Mouse (Mus musculus) G1E (cell line): ENCODE results near the gene Trpm5. TPM values are rescaled to one million over a fixed set of nuclear protein-coding genes. Genes with fewer than 3 reads are reported as not detected.

ENCODE experiments used
- ATAC-seq: 2 replicates; pipeline ENCODE4 v1.8.0; 2016; ENCODE audit warnings: mild to moderate bottlenecking; ENCODE audit not compliant: insufficient number of reproducible peaks, poor library complexity, low FRiP score, severe bottlenecking; ENCODE audit errors: extremely low read depth
- DNase-seq: peaks from one replicate; pipeline ENCODE4 v3.0.0; 2012; ENCODE audit warnings: low spot score
- H3K27me3 ChIP-seq: 2 replicates; pipeline ENCODE4 v1.6.1; 2012; ENCODE audit warnings: mild to moderate bottlenecking, low read length, inconsistent platforms; ENCODE audit not compliant: insufficient read depth
- H3K36me3 ChIP-seq: replicated peaks from 2 replicates; pipeline ENCODE3; 2012; ENCODE audit warnings: mild to moderate bottlenecking, inconsistent platforms
- H3K4me1 ChIP-seq: 2 replicates; pipeline ENCODE4 v1.6.1; 2012; ENCODE audit warnings: low read depth, low read length, inconsistent platforms, mixed read lengths; ENCODE audit not compliant: insufficient read depth
- H3K4me3 ChIP-seq: 2 replicates; pipeline ENCODE4 v1.5.1; 2012; ENCODE audit warnings: low read depth, mild to moderate bottlenecking, inconsistent platforms, low read length, moderate library complexity, mixed read lengths
- H3K9me3 ChIP-seq: replicated peaks from 2 replicates; pipeline ENCODE4 v1.6.1; 2012; ENCODE audit warnings: inconsistent platforms
- CTCF ChIP-seq: IDR thresholded peaks from 2 replicates; pipeline ENCODE4 v1.5.1; 2012; ENCODE audit warnings: low read depth, low read length, inconsistent platforms, mixed read lengths
- GATA1 ChIP-seq: IDR thresholded peaks from 2 replicates; pipeline ENCODE4 v1.6.1; 2012; ENCODE audit warnings: borderline replicate concordance, low read length, inconsistent platforms, mixed read lengths
- GATA2 ChIP-seq: IDR thresholded peaks from 2 replicates; pipeline ENCODE4 v1.6.1; 2012; ENCODE audit warnings: low read depth, low read length, inconsistent platforms, borderline replicate concordance
- POLR2AphosphoS5 ChIP-seq: IDR thresholded peaks from 2 replicates; pipeline ENCODE4 v1.6.1; 2012; ENCODE audit warnings: low read depth, low read length, inconsistent platforms; ENCODE audit not compliant: insufficient replicate concordance
- TAL1 ChIP-seq: conservative IDR thresholded peaks from 2 replicates; pipeline ENCODE4 v1.6.1; 2012; ENCODE audit warnings: low read depth, low read length, inconsistent platforms, mixed read lengths
- polyA plus RNA-seq: library from polyadenylated mRNA; stranded (reverse); fragments of >175 nt; gene quantifications from 2 replicates; pipeline ENCODE4 v1.2.3, GENCODE M21; 2012
- total RNA-seq, 2 experiments: library from RNA; stranded (forward) in 1 of 2; stranded (reverse) in 1 of 2; fragments of 200-1000 nt in 1 of 2; fragments of >200 nt in 1 of 2; fragmentation: Nextera tagmentation in 1 of 2; gene quantifications; 2 replicates each; pipeline ENCODE4 v1.2.3; 2014 to 2017

Gene Trpm5
- total and polyA plus RNA-seq, 3 experiments: 0.33 TPM; not detected in 2

- TF ChIP-seq POLR2AphosphoS5: no peak
- peak; percentile 48 for TF ChIP-seq CTCF
- Histone ChIP-seq H3K4me3 (no peak overlapping the region), H3K9me3 (no peaks in the 10 kb centered on the region), H3K36me3 (peaks cover 40% of the 10 kb centered on the region), H3K27me3 (peaks cover 18% of the 10 kb centered on the region), H3K4me1 (peaks cover 37% of the 10 kb centered on the region)
- no peak for DNase-seq
- no peak for ATAC-seq
Measured at GRCm38 (mm10) chr7:143073086-143073485, 21.4 kb downstream of the Trpm5 start.

GRCm38 (mm10) chr7:143072605-143073004, 21.8 kb downstream of the Trpm5 start:
- H3K36me3 ChIP-seq: peaks cover 45% of the 10 kb centered on the region
- peaks cover 42% of the 10 kb centered on the region for H3K4me1 ChIP-seq
- DNase-seq: no peak
- H3K4me3 ChIP-seq: no peak overlapping the region
- no peaks in the 10 kb centered on the region for H3K9me3 ChIP-seq
- ATAC-seq: no peak
- H3K27me3 ChIP-seq: peaks cover 18% of the 10 kb centered on the region
- TF ChIP-seq CTCF (no peak), GATA1 (no peak), POLR2AphosphoS5 (no peak), GATA2 (no peak), TAL1 (no peak)

- Histone ChIP-seq H3K4me1 (peaks cover 61% of the 10 kb centered on the region), H3K4me3 (peak overlapping the region; percentile 75), H3K36me3 (peaks cover 65% of the 10 kb centered on the region), H3K27me3 (peaks cover 13% of the 10 kb centered on the region), H3K9me3 (no peaks in the 10 kb centered on the region)
- DNase-seq (no peak), ATAC-seq (no peak)
- TF ChIP-seq TAL1 (no peak), POLR2AphosphoS5 (no peak), GATA2 (no peak), GATA1 (no peak), CTCF (no peak)
Measured at GRCm38 (mm10) chr7:143070506-143071070, 23.9 kb downstream of the Trpm5 start.

- Histone ChIP-seq H3K4me1 (peaks cover 65% of the 10 kb centered on the region), H3K4me3 (peak overlapping the region; percentile 75), H3K27me3 (peaks cover 7% of the 10 kb centered on the region), H3K9me3 (no peaks in the 10 kb centered on the region), H3K36me3 (peaks cover 72% of the 10 kb centered on the region)
- DNase-seq (no peak), ATAC-seq (no peak)
- TF ChIP-seq GATA1 (no peak), CTCF (no peak), TAL1 (no peak), GATA2 (no peak), POLR2AphosphoS5 (no peak)
Measured at GRCm38 (mm10) chr7:143069751-143070400, 24.6 kb downstream of the Trpm5 start.

GRCm38 (mm10) chr7:143068882-143069591, 25.4 kb downstream of the Trpm5 start, which contains the start of gene Tssc4:
Gene Tssc4, plus strand, starts transcription at chr7:143069249.
- no peak for TF ChIP-seq CTCF
- no peak for TF ChIP-seq TAL1
- TF ChIP-seq POLR2AphosphoS5: no peak
- no peak for TF ChIP-seq GATA2
- TF ChIP-seq GATA1: no peak
- Histone ChIP-seq H3K36me3 (peaks cover 80% of the 10 kb centered on the region), H3K4me3 (peak within 1 kb of the TSS; percentile 75), H3K27me3 (peaks cover 7% of the 10 kb centered on the region), H3K4me1 (peaks cover 72% of the 10 kb centered on the region), H3K9me3 (no peaks in the 10 kb centered on the region)
- peak; percentile 92 for ATAC-seq
- peak; percentile 99 for DNase-seq

- Histone ChIP-seq H3K9me3 (no peaks in the 10 kb centered on the region), H3K4me3 (peak overlapping the region; percentile 75), H3K36me3 (peaks cover 85% of the 10 kb centered on the region), H3K4me1 (peaks cover 72% of the 10 kb centered on the region), H3K27me3 (peaks cover 7% of the 10 kb centered on the region)
- DNase-seq: peak; percentile 57
- TF ChIP-seq GATA1 (no peak), CTCF (no peak), TAL1 (no peak), GATA2 (no peak), POLR2AphosphoS5 (no peak)
- no peak for ATAC-seq
Measured at GRCm38 (mm10) chr7:143068316-143068881, 26.0 kb downstream of the Trpm5 start.
